Mouse (Mus musculus) E14TG2a.4 (cell line): ENCODE results near the gene Cplx3.

Source experiments
- CTCF ChIP-seq: conservative IDR thresholded peaks from 2 replicates; pipeline ENCODE4 v1.5.1; 2014; ENCODE audit warnings: low read length
- NANOG ChIP-seq: IDR thresholded peaks from 2 replicates; pipeline ENCODE4 v1.6.1; 2014; ENCODE audit warnings: borderline replicate concordance, low read length, mixed read lengths
- POU5F1 ChIP-seq: IDR thresholded peaks from 2 replicates; pipeline ENCODE4 v1.6.1; 2014; ENCODE audit warnings: low read length, borderline replicate concordance

DNA sequence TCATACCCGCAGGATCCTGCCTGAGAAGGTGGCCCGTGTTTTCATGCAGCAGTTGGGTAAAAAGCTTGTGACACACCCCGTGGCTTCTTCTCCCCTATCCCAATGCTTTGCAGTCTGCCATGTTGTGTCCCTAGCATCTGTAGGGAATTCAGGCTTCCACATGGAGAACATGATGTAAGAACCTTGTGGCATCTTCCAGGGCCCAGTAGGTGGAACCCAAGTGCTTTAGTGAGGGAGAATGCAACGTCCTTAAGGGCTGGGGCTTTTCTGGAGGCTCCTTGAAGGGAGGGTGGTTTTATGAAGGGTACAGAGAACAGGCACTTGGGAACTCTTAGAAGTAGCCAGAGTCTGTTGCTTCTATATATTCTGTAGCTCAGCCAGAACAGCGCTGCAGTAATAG is 15.4 kb downstream of the Cplx3 start:
- TF ChIP-seq CTCF (no peak), POU5F1 (no peak), NANOG (no peak)
